Mouse (Mus musculus) spleen, postnatal 36 days (tissue): ENCODE results near the gene Rell1.

Source experiments
- DNase-seq, 2 experiments: peaks; one replicate each; pipeline ENCODE4 v3.0.0; 2022; ENCODE audit warnings: low spot score in 2 of 2, mixed read lengths in 1 of 2

Rell1 gene

DNA sequence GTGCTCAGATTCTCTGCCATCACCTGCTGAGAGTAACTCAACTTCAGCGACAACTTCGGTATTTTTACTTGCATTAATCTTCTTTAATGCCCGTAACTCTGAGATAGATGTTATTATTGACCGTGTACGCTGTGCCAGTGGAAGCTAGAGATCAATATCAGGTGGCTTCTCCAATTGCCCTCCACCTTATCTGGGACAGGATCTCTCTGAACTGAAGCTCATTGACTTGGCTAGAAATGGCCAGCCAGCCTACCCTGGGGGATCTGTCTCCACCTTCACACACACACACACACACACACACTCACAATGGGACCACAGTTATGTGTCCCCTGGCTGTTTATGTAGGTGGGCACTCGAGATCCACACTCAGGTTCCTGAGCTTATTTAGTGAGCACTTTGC lies 16.7 kb downstream of the Rell1 start:
- DNase-seq = no peak

DNA sequence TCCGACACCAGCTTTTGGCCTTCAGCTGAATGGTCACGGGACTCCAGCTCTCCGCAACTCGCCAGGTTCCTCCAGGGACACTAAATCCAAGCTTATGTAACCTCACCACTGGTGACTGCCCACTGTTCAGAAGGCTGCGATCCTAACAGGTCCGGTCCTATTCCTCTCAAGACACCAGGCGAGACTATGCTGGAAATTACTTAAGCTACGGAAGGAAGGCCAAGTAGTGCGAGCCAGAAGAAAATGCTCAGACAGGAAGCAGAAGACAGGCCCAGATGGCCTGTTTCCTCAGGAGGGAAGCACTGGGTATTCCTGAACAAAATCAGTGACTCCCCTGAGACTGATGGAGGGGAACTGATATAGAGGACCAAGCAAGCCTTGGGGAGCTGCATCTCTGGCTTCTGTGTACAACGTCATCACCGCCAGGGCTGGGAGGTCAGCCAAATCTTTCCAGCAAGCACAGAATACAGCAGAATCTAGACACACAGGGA lies 17.2 kb downstream of the Rell1 start:
- DNase-seq = no peak

DNA sequence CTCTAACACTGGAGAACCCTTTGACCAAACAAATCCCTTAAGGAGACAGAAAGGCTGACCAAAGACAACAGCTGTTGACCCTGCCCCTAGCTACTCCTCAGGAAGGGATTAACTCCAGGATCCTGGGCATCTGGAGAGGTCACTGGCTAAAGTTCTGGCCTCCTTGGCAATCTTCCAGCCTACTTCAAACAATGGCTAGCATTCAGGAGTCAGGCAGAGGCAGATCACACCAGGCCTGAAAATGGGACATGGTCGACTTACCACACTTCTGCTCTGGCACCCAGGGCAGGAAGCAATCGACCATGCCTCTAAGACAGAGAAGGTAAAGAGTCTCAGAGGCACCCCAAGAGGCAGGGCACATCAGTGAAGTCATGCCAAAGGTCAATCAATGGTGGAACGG lies 19.5 kb downstream of the Rell1 start:
- DNase-seq = peak in 1 of 2 experiments; percentile 27

DNA sequence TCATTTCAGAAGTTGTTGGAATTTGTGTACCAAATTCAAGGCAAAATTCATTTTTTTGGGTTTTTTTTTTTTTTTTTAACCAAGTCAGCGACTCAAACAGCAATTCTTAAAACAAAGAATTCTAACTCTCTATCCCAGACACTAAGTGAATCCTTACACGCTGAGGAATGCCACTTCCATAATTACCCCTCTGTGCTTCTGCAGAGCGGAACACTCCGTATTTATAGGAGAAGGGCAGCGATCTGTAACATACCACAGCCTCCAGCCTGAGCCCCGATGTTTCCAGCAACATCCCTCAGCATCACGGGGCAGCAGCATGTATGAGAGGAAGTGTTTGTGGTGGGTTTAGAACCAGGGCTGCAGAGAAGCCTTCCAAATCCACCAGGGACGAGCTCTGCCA lies 21.2 kb downstream of the Rell1 start:
- DNase-seq = no peak

DNA sequence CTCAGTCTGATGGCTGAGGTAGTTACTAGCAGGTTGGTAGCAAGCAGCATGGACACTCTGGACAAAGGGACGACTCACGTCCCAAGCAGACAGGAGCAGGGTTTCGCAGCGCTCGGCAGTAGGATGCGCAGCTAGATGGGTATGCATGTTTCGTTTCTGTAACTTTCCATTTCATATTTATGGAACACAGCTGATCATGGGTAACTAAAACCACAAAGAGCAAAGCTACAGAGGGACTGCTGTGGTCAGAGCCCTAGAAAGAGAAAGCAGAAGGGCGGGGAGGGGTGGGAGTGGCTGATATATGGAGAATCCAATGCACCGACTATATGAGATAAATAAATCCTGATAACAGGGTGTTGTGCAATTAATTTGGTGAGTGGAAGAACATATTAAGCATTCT lies 25.4 kb downstream of the Rell1 start:
- peak; percentile 20 to 21 for DNase-seq

DNA sequence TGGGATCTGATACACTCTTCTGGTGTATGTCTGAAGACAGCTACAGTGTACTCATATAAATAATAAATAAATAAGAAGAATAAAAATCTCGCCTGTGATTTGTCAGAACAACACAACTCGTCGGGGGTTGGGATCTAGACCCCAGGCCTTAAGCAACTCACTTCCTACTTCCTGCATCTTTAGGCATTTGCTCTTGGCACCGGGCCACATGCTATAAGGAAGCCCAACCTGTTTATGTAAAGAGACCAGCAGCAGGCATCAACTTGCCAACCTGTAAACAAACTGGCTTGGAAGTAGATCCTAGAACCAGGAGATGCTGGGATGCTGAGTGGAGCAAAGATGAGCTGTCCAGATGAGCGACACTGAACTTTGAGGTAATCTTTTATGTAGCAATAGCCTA lies 26.8 kb downstream of the Rell1 start:
- DNase-seq = no peak

DNA sequence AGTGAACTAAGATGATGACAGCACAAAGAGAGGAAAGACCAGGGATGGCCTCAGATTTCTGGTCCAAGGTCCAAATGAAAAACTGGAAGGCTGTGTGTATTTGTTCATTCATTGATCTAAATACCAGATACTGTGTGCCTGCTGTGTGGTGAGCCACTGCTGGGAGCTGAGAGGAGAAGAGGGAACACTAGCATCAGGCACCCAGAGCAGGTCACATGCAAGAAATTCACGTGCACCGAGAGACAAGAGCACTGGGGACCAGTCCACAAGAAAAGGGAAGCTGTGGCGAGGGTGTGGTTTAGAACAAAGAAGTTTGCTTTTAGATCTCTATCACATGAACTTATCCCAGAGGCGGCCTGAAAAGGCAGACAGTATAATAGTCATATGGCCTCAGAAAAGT lies 30.1 kb downstream of the Rell1 start:
- DNase-seq = peak; percentile 72 to 78

DNA sequence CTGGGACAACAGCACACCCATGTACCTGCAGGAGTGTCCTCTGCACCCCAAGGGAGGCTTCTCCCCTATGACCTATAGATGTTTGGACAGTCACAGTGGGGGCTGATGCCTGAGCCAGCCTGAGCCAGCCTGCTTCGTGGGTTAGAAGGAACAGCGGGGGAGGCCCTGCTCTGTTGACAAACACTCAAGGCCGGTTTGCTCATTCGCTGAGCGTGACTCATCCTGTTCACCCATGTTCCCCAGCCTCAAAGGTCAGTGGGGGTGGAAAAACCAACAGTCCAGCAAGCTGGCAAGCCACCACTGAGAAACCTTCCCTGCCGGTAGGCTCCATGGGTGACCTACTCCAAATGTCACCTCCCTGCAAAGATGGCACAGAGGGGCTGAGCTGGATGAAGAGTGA lies 32.0 kb downstream of the Rell1 start:
- peak in 1 of 2 experiments; percentile 3 for DNase-seq

DNA sequence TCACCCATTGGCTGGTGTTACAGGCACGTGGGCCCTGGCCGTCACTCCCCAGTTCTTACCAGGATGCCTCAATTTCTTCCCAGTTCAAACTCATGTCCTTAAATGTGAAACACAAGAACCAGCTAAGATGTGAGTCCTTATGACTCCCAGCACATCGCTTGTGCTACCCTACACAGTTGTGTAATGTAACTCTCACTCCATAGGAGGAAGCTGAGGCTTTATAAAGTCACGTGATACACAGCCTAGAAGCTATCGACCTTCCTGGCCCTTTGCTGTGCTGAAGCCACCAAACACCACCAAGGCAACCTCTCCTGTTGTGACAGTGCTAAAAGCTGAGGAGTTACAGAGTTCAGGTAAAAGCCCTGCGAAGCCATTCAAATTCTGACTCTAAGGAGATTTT lies 33.1 kb downstream of the Rell1 start:
- DNase-seq = no peak

DNA sequence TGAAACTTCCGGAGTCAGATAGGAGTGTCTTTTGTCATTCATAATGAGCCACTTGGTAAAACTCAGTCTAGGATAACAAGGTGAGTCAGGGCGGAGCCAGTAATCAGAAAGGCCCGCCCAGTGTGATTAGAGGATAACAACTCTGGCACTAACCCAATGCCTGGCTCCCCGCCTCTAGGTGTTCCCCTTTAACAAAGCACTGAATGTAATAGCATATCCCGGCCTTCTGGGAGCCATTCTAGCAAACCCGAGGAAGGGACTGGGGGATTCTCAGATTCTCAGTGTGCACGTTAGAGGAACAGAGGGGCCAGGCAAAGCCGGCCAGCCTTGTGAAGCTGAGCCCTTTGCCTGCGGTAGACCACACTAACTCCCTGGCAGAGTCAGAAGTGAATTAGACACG lies 35.9 kb downstream of the Rell1 start:
- no peak for DNase-seq

DNA sequence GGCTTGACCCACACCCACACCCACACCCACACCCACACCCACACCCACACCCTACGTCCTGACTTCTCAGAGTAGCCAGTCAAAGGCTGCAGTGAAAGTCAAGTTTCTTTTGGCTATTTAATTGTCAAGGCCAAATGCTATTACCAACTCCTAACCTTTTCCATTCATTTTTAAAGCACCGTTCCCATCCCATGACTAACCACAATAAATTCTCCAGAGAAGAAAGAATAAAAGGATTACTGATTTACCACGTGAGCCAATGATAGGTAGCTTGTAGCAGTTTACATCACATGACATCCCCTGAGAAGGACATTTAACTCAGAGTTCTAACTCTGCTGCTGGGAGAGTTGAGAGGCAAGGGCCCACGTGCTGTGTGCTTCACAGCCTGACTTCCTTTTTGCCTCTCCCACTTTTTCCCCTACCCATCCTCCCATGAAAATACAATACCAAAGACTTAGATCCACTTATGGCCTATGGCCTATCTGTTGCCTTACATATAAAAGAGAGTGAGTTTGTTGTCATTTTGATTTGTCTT lies 37.8 kb downstream of the Rell1 start:
- no peak for DNase-seq

DNA sequence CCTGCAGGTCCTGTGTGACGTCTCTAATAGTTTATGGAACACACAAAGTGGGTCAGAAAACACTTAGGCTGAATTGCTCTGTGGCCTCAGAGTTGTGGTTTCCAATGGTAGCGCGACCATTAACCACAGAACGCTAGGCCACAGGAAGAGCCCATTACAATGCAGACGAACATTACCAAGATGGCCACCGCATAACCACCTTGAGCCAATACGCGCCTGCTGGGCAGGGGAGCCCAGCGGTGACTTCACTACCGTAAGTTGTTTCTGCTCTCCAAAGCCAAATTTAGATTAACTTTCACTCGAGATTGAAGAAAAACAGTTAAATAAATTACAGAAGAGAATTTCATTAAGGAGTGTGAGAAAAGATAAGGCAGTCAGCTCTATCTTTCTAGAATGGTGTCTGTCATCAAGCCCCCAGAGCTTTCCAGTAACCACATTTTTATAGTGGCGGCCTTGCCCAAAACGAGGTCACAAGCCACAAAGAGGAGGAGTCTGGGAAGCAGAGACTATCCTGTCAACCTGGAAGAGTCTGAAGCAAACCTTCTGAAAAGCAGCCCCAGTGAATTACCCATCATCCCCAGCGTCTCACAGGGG lies 43.6 kb downstream of the Rell1 start:
- DNase-seq = no peak

DNA sequence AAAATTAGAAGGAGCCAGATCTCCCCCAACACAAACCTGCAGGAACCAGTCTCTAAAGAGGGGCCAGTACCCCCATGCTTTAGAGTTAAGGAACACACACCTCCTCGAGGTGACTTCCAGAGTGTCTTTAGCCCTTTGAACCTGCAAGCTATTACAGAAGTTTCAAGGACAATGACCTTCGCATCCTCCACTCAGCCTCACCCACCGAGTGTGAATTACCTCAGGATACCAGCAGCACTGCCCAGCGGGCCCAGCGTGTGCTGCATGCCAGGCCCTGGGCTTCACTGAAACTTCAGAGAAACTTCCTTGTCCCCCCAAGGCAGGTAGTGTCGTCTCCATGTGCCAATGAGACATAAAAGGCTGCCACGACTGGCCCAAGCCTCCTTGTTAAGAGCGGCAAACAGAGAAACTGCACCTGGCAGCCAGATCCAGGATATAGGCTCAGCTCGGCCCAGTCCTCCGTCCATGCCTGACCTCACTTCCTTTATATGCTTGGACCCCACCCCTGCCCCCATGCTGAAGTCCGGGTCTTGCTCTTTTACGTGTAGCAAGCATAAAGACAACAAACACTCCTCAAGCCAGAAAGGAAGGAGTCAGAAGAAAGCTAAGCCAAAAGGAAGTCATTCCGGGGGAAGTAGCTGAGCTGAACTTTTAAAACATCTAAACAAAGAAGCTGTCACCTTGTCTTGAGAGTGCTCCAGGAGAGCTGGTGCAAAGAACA lies 45.2 kb downstream of the Rell1 start:
- DNase-seq = no peak

DNA sequence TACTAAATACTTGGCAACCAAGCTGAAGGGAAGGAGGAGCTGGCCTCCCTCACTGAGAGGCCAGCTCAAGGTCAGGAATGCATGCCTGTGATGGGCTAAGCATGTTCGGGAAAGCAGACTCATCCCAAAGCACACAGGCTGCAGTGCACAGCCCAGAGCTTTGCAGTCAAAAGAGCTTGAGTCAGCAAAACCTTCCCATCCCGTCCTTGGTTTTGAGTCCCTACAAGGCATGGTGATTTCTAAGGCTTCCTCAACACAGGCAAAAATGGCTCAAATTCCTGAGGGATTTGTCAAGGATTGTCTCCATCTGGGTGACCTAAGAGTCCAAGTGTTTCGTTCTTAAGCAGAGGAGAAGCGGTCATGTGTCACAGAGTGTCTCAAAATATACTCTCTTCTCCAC lies 50.5 kb downstream of the Rell1 start:
- no peak for DNase-seq

DNA sequence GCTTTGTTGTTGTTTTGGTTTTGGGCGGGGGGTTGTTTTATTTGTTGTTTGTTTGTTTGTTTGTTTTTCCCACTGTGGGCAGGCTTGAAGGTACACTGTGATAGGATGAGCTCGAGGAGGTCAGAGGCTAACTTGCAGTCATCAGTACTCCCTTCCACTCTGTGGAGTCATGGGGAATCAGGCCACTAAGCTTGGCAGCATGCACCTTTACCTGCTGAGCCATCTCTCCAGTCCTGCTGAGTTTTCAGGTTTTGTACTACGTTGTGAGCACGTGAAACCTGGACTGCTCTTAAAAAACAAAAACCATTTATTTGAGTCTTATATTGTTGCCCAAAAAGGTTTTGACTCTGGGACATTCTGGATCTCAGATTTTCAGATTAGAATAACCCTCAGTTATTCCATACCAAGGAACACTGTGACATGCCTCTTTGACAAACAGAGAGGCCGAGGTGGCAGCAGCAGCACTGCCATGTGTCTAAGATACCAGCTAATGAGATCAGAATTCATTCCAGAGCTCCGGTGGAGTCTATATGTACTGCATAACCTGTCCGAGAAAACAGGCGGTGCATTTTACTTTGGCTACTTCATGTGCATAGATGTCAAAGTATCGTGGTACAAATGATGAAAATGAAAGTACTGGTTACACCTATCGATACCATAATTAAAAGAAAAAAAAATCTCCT lies 52.1 kb downstream of the Rell1 start:
- no peak for DNase-seq

DNA sequence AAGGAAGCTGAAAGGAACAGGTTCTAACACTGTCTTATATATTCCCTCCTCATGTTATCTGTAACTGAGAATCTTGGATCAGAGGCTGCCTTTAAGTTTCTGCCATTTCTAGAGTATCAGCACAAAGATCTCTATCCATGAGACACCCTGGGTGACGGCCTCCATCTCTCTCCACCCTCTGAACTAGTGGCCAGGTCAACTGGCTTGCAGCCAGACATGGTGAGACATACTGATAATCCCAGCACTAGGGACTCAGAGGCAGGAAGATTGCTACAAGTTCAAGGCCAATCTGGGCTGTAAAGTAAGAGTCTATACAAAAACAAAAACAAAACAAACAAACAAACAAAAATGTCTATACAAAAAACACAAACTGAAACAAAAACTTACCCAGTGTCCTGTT lies 53.8 kb downstream of the Rell1 start:
- DNase-seq = no peak

DNA sequence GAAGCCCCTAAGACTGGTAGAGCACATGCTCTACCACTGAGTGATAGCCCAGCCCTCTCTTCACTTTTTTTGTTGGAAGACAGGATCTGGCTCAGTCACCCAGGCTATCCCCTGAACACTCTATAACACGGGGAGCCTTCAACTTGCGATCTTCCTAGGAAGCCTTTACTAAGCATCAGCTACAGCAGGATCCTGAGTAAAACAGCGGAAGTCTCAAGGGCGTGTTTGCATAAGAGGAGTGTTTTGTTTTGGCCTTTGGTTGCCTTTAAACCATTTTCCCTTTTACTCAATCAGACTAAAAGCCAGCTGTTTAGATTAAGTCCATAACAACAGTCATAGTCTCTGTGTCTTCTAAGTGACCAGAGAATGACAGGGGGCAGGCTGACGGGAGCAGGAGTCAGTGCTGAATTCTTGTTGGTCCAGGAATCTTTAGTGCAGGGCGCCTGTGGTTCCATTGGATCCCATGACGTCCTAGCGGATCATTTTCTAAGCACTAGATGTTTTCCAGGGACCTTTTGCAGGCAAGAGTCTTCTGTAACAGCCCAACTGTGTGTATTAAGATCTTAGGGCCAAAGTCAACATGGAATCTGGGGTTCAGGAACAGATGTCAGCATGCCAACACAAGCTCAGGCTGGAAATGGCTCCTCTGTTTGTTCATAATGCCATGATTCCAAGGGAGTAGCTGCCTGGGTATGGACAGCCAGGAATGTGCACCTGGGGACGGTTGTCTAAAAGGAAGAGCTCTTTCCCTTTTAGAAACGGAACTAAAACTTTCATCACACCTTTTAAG lies 58.3 kb downstream of the Rell1 start:
- DNase-seq = no peak

DNA sequence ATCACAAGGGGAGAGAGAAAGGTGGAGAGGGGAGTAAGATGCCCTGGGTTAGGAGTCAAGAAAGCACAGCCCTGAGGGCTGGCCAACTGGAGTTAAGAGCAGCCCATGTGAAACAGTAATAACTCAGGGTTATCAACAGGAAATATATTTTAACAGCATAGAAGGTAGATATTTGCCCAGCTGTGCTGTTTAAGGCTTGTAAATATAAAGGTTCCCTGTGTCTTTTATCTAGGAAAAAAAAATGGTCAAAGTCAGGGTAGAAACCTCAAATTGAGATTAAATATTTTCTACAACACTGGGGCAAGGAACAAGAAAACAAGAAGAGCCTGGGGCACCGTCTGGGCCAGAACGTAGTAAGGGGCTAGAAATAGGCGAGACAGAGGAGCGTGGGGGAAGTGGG lies 61.2 kb downstream of the Rell1 start:
- no peak for DNase-seq

DNA sequence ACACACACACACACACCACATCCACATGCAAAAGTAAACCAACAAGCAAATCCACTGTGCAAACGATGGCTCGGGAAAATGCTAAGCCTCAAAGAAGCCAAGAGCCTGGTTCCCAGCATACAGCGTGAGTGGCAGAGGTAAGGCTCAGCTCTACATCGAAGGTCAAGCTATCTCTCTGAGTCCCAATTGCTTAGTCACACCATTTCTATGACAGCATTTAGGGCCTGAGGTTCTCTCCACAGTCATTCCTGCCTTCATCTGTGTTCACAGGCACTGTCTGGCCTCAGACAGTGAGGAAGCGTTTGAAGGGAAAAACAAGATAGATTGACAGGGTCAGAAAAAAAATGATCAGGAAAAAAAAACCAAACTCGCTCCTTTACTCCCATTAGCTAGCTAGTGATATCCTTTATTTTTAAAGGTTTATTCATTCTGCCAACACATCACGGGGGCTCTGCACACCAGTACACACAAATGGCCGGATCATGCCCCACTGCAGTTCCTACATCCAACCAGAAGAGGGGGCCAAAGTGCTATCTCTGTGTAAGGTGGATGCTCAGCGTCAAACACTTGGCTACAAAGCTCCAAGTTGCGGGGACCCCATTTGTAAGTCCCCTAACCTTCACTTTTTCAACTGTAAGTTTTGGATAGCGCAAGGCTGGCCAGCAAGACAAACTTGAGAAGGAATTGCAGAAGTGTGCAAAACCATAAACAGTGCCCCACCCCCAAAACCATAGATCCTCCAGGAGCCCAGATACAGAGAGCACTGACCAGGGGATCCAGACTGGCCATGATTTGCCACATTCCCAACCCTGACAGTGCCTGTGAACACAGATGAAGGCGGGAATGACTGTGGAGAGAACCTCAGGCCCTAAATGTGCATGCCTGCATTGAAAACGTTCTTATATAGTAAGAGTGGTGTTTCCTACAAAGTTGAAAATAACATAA lies 62.3 kb downstream of the Rell1 start:
- DNase-seq = peak; percentile 67 to 77

DNA sequence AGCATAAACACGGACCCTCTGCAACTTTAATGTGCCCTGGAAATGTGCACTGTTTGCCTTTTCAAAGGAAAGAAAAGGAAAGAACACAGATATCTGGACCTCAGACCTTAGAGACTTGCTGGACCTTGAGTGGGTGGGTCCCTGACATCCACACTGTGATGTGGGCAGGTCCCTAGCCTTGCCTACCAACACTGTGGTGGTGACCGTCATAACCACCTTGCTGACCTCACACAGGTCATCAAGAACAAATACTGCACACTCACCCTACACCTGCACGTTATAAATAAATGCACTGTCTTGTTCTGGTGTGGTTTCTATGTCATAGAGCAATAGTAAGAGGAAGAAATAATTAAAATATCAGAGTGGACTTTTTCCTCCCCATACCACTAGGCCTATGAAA lies 65.4 kb downstream of the Rell1 start:
- no peak for DNase-seq

DNA sequence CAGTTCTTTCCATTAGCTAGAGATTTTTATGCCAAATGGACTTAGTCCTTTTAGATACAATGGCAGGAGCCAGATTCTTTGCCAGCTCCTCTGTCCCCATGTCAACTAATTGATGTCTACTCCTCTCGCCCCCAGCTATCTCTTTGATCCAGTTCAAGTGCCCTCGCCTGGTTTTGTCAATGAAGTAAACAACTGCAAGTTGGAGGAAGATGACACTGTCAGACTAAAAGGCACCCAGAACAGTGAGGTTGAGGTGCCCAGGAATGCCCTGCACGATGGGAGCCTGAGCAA lies 70.9 kb downstream of the Rell1 start:
- no peak for DNase-seq
